Mouse (Mus musculus): ENCODE measurements at regions not wholly inside any gene's neighbourhood (a gene's known extent, or its start where the extent isn't known, plus 50 kb on each side); places are given as distances from the start of the nearest gene placed in this dataset.

DNA sequence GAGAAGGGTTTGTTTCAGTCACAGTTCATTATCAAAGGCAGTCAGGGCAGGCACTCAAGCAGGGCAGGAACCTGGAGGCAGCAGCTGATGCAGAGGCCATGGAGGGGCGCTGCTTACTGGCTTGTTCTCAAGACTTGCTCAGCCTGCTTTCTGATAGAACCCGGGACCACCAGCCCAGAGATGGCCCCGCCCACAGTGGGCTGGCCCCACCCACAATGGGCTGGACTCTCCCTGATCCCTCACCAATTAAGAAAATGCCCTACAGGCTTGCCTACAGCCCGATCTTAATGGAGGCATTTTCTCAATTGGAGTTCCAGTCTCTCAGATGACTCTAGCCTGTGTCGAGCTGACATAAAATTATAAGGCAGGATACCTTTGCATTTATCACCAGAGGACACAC is 129.7 kb downstream of the Cryba4 start:
- no peaks in the 10 kb centered on the region for H3K9me3 ChIP-seq (ENCODE audit: low read length)
- ATAC-seq (no peak), DNase-seq (ENCODE audit: low spot score) (no peak)
- no peaks in the 10 kb centered on the region for H3K27me3 ChIP-seq (replicated peaks; ENCODE audit: insufficient read depth, low read length)
- H3K27ac ChIP-seq (ENCODE audit: low read length) = no peak overlapping the region
- H3K9ac ChIP-seq (replicated peaks; ENCODE audit: low read depth) = no peak overlapping the region
- no peaks in the 10 kb centered on the region for H3K36me3 ChIP-seq (ENCODE audit: insufficient read depth, low read length)
- WGBS = 18% methylated on average over 5 of the region's 5 CpGs
- no peak overlapping the region for H3K4me3 ChIP-seq (ENCODE audit: low read depth, low read length)
- H3K4me1 ChIP-seq (ENCODE audit: insufficient read depth, low read depth, low read length) = no peaks in the 10 kb centered on the region
- H3K4me2 ChIP-seq (replicated peaks; ENCODE audit: low read depth, low read length) = no peak overlapping the region
- no peak for TF ChIP-seq CTCF (IDR thresholded peaks at IDR 0.05)
- TF ChIP-seq EP300 (IDR thresholded peaks at IDR 0.05) = no peak

DNA sequence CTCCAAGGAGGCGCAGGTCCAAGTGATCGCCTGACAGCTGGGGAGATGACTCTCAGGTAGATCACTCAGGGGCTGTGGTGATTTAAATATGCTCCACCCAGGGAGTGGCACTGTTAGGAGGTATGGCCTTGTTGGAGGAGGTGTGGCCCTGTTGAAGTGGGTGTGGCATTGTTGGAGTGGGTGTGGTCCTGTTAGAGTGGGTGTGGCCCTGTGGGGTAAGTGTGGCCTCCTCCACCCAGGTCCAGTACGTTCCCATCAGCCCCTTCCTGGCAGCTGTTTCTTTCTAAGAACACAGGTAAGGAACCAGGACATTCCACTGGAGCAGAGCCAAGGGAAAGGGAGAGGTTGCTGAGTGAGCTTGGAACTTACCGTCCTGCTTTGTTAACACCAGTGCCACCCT is 125.1 kb downstream of the Cryba4 start:
- Histone ChIP-seq H3K4me1 (ENCODE audit: insufficient read depth, low read depth, low read length) (no peaks in the 10 kb centered on the region), H3K9me3 (ENCODE audit: low read length) (no peaks in the 10 kb centered on the region), H3K4me2 (replicated peaks; ENCODE audit: low read depth, low read length) (no peak overlapping the region), H3K27ac (ENCODE audit: low read length) (no peak overlapping the region), H3K4me3 (ENCODE audit: low read depth, low read length) (no peak overlapping the region), H3K27me3 (replicated peaks; ENCODE audit: insufficient read depth, low read length) (no peaks in the 10 kb centered on the region), H3K36me3 (ENCODE audit: insufficient read depth, low read length) (no peaks in the 10 kb centered on the region), H3K9ac (replicated peaks; ENCODE audit: low read depth) (no peak overlapping the region)
- DNase-seq (ENCODE audit: low spot score) = peak; percentile 75
- no peak for TF ChIP-seq CTCF (IDR thresholded peaks at IDR 0.05)
- peak; percentile 84 for TF ChIP-seq EP300 (IDR thresholded peaks at IDR 0.05)
- WGBS = 59% methylated on average over 4 of the region's 4 CpGs
- peak; percentile 86 for ATAC-seq

DNA sequence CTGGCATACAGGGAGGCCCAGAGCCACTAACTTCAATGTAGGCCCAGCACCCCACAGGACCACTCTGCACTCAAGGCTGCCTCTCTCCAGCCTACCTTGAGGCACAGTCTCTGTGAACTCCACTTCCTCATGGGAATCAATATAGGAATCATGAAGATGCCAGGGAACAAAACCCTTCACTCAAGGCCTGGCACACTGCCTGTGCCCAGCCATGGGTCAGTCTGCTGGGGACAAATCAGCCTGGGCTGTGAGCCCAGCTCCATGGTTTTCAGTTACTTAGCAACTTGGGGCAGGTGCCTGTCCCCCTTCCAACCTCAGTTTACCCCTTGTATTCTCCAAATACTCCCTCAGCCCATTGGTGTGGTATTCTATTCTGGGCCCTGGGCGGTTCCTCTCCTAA is 119.6 kb downstream of the Cryba4 start:
- no peak for DNase-seq (ENCODE audit: low spot score)
- Histone ChIP-seq H3K9ac (replicated peaks; ENCODE audit: low read depth) (no peak overlapping the region), H3K4me1 (ENCODE audit: insufficient read depth, low read depth, low read length) (no peaks in the 10 kb centered on the region), H3K36me3 (ENCODE audit: insufficient read depth, low read length) (no peaks in the 10 kb centered on the region), H3K27me3 (replicated peaks; ENCODE audit: insufficient read depth, low read length) (no peaks in the 10 kb centered on the region), H3K4me3 (ENCODE audit: low read depth, low read length) (no peak overlapping the region), H3K27ac (ENCODE audit: low read length) (no peak overlapping the region), H3K4me2 (replicated peaks; ENCODE audit: low read depth, low read length) (no peak overlapping the region), H3K9me3 (ENCODE audit: low read length) (no peaks in the 10 kb centered on the region)
- no peak for ATAC-seq
- no peak for TF ChIP-seq EP300 (IDR thresholded peaks at IDR 0.05)
- no peak for TF ChIP-seq CTCF (IDR thresholded peaks at IDR 0.05)
- WGBS = 92% methylated on average over 1 of the region's 1 CpGs

DNA sequence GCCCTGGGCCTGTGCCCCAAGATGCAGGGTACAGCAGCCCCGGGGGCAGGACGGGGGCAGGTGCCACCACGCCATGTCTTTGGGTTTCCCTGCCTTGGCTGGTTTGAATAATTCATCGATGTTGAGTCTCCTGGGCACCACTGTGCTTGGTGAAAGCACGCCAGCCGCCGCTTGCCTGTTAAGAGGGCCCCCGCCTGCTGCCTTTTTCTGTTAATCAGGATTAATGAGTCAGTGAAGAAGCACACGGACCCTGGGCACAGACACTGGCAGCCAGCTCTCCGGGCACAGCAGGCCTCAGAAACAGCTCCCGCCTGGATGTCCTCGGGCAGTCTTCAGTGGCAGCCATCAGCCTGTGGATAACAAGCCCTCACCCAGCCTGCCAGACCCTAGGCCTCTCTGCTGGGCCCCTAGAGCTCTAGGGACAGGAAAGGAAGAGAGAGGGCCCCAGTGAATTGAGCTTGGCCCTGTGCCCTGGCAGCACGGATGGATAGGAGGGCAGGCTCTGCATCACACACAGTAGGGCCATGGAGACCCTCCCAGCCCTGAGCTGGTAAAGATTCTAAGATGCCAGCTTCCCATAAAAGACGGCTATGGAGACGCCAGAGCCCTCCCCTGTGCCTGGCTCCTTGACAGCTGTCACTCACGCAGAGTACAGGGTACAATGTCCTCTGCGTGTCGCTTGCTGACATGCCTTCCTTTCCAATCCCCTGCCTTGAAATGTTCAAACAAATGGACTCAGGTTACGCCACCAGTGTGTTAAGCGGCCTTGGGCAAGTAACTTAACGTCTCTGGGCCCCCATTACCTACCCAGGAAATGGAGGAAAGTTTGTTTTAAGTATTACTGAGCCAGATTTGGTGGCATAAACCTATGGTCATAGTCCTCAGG is 118.4 kb downstream of the Cryba4 start:
- H3K36me3 ChIP-seq (ENCODE audit: insufficient read depth, low read length) = no peaks in the 10 kb centered on the region
- DNase-seq (ENCODE audit: low spot score) (no peak), ATAC-seq (no peak)
- H3K9ac ChIP-seq (replicated peaks; ENCODE audit: low read depth) = no peak overlapping the region
- no peak overlapping the region for H3K4me2 ChIP-seq (replicated peaks; ENCODE audit: low read depth, low read length)
- no peaks in the 10 kb centered on the region for H3K27me3 ChIP-seq (replicated peaks; ENCODE audit: insufficient read depth, low read length)
- H3K27ac ChIP-seq (ENCODE audit: low read length) = no peak overlapping the region
- TF ChIP-seq CTCF (IDR thresholded peaks at IDR 0.05) (no peak), EP300 (IDR thresholded peaks at IDR 0.05) (no peak)
- H3K4me1 ChIP-seq (ENCODE audit: insufficient read depth, low read depth, low read length) = no peaks in the 10 kb centered on the region
- WGBS = 73% methylated on average over 21 of the region's 21 CpGs
- H3K9me3 ChIP-seq (ENCODE audit: low read length) = no peaks in the 10 kb centered on the region
- no peak overlapping the region for H3K4me3 ChIP-seq (ENCODE audit: low read depth, low read length)

DNA sequence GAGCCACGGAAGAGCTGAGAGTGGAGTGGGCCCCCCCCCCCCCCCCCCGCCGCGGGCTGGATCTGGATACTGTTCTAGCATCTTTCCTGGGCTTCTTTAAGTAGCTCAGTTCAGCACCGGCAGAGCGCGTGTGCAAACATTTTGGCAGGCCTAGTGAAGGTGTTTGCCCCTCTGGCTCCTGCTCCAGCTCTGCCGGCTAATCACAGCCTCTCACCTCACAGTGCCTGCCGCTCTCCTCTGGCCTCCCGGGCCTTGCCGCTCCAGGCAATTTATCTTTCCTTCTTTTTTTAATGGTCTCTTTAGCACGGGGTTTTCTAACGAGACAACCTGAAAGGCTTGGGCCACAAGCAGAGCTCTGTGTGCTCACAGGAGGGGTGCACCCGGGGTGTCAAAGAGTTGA is 115.7 kb downstream of the Cryba4 start:
- ATAC-seq (no peak), DNase-seq (ENCODE audit: low spot score) (no peak)
- H3K4me2 ChIP-seq (replicated peaks; ENCODE audit: low read depth, low read length) = no peak overlapping the region
- no peak overlapping the region for H3K27ac ChIP-seq (ENCODE audit: low read length)
- H3K4me3 ChIP-seq (ENCODE audit: low read depth, low read length) = no peak overlapping the region
- no peaks in the 10 kb centered on the region for H3K27me3 ChIP-seq (replicated peaks; ENCODE audit: insufficient read depth, low read length)
- no peaks in the 10 kb centered on the region for H3K36me3 ChIP-seq (ENCODE audit: insufficient read depth, low read length)
- H3K4me1 ChIP-seq (ENCODE audit: insufficient read depth, low read depth, low read length) = no peaks in the 10 kb centered on the region
- no peak overlapping the region for H3K9ac ChIP-seq (replicated peaks; ENCODE audit: low read depth)
- no peaks in the 10 kb centered on the region for H3K9me3 ChIP-seq (ENCODE audit: low read length)
- 16% methylated on average over 7 of the region's 14 CpGs for WGBS
- TF ChIP-seq CTCF (IDR thresholded peaks at IDR 0.05) (no peak), EP300 (IDR thresholded peaks at IDR 0.05) (no peak)

DNA sequence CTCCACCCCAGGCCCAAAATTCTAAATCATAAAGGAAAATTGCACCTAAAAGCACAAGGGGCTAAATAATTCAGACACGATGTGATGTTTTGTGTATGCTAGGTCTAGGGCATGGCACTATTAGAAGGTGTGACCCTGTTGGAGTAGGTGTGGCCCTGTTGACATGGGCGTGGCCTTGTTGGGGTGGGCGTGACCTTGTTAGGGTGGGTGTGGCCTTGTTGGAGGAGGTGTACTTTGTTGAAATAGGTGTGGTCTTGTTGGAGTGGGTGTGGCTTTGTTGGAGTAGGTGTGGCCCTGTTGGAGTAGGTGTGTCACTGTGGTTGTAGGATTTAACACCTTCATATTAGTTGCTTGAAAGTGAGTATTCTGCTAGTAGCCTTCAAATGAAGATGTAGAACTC is 114.1 kb downstream of the Cryba4 start:
- Histone ChIP-seq H3K27me3 (replicated peaks; ENCODE audit: insufficient read depth, low read length) (no peaks in the 10 kb centered on the region), H3K9me3 (ENCODE audit: low read length) (no peaks in the 10 kb centered on the region), H3K4me1 (ENCODE audit: insufficient read depth, low read depth, low read length) (no peaks in the 10 kb centered on the region), H3K27ac (ENCODE audit: low read length) (no peak overlapping the region), H3K4me3 (ENCODE audit: low read depth, low read length) (no peak overlapping the region), H3K36me3 (ENCODE audit: insufficient read depth, low read length) (no peaks in the 10 kb centered on the region), H3K4me2 (replicated peaks; ENCODE audit: low read depth, low read length) (no peak overlapping the region), H3K9ac (replicated peaks; ENCODE audit: low read depth) (no peak overlapping the region)
- WGBS = 85% methylated on average over 3 of the region's 3 CpGs
- no peak for DNase-seq (ENCODE audit: low spot score)
- TF ChIP-seq EP300 (IDR thresholded peaks at IDR 0.05) (no peak), CTCF (IDR thresholded peaks at IDR 0.05) (no peak)
- ATAC-seq = no peak
